Mouse (Mus musculus): ENCODE measurements at regions not wholly inside any gene's neighbourhood (a gene's known extent, or its start where the extent isn't known, plus 50 kb on each side); places are given as distances from the start of the nearest gene placed in this dataset.
A peak's percentile ranks its signal among the peaks of the same experiment; 100 is the strongest.

DNA sequence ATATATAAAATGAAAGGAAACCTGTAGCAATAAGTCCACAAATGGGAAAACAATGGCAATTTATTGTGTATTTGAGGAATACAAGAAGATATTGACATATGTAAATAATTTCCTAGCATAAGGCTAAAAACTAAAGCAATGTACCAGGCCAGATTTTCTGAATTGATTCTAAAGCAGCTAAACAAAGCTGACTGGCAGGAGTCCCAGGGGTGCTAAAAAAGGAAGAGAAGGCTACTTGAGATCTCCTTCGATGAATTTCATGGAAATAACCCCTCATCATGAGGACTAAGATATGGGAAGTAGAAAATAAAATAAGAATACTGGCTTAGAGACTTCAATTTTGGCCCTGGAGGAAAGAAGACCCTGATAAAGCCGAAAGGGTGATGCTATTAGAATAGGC, 630.4 kb upstream of the Reg3g start:
- DNase-seq, result peak; percentile 38

DNA sequence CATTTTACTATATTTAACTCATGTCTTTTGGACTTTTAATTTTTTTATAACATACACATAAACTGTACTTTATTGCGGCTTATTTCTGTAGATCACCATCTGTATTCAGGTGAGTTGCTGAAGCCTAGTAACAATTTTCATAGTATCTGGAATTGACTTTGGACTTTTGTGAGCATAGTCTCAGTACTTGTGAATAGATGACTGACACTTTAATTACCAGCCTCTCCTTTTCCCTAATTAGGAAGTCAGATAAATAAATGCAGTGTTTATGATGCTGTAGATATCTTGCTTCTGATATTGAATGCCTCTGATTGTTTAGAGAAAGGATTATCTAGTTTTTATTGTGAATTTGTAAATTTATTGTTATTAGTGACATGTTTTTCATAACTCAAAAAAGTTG, 588.9 kb upstream of the Reg3g start:
- no peak for DNase-seq
